Mouse (Mus musculus): ENCODE measurements around the gene Hpn.

GRCm38 (mm10) chr7:31060621-31061010, 54.5 kb downstream of the Hpn start:
- TF ChIP-seq CTCF (IDR thresholded peaks at IDR 0.05; ENCODE audit: low read depth, low read length) (no peak), GATA1 (IDR thresholded peaks at IDR 0.05; ENCODE audit: borderline replicate concordance, low read length) (no peak), TAL1 (conservative IDR thresholded peaks at IDR 0.05; ENCODE audit: low read depth, low read length) (no peak)

Measured in G1E (cell line).